Mouse (Mus musculus): Measurements from ENCODE around the gene 9130023H24Rik. TPM values are rescaled to one million over a fixed set of nuclear protein-coding genes. Genes with fewer than 3 reads are reported as not detected.
A peak's percentile ranks its signal among the peaks of the same experiment; 100 is the strongest.

The 9130023H24Rik gene
- polyA plus RNA-seq, 1 experiment, result 2.1 TPM

DNA sequence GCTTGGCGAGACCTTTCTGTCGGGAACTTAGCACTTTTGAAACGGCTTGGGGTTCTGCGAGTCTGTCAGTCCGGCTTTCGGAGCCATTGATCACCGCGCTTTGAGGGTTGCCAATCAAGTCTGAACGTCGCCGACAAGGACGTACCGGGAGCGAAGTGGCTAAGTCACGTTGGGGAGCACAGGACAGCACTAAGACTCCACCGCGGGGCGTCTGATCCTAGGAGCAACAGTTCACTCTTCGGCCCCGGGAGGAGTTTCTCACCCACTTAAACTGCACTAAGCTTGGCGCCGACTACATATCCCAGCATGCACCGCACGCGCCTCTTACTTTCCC lies 271 bp downstream of the 9130023H24Rik start:
- TF ChIP-seq MYOD1 (IDR thresholded peaks at IDR 0.05; ENCODE audit: control insufficient read depth, insufficient read length, low read depth) (no peak), MAX (IDR thresholded peaks at IDR 0.05) (no peak), MYOG (IDR thresholded peaks at IDR 0.05; ENCODE audit: control insufficient read depth, extremely low read depth, insufficient read length) (no peak), CTCF (IDR thresholded peaks at IDR 0.05; ENCODE audit: control insufficient read depth, insufficient read depth, insufficient read length) (no peak), FOSL1 (IDR thresholded peaks at IDR 0.05; ENCODE audit: insufficient read depth, low read length, poor library complexity, severe bottlenecking) (no peak), USF1 (IDR thresholded peaks at IDR 0.05; ENCODE audit: low read depth) (no peak), CEBPB (IDR thresholded peaks at IDR 0.05; ENCODE audit: low read depth) (no peak)
- peaks cover 16% of the 10 kb centered on the region for H3K79me2 ChIP-seq (ENCODE audit: control insufficient read depth, insufficient read depth)
- peak overlapping the region; percentile 62 for H3ac ChIP-seq (ENCODE audit: control insufficient read depth, insufficient read length, low read depth)
- H3K27me3 ChIP-seq (ENCODE audit: control insufficient read depth, insufficient read depth, insufficient read length), result no peaks in the 10 kb centered on the region
- H3K4me3 ChIP-seq (ENCODE audit: insufficient read depth, poor library complexity, severe bottlenecking), result peak overlapping the region; percentile 79
- H3K79me3 ChIP-seq (ENCODE audit: low read depth), result peaks cover 5% of the 10 kb centered on the region
- peaks cover 12% of the 10 kb centered on the region for H3K36me3 ChIP-seq (ENCODE audit: control insufficient read depth, insufficient read depth)

DNA sequence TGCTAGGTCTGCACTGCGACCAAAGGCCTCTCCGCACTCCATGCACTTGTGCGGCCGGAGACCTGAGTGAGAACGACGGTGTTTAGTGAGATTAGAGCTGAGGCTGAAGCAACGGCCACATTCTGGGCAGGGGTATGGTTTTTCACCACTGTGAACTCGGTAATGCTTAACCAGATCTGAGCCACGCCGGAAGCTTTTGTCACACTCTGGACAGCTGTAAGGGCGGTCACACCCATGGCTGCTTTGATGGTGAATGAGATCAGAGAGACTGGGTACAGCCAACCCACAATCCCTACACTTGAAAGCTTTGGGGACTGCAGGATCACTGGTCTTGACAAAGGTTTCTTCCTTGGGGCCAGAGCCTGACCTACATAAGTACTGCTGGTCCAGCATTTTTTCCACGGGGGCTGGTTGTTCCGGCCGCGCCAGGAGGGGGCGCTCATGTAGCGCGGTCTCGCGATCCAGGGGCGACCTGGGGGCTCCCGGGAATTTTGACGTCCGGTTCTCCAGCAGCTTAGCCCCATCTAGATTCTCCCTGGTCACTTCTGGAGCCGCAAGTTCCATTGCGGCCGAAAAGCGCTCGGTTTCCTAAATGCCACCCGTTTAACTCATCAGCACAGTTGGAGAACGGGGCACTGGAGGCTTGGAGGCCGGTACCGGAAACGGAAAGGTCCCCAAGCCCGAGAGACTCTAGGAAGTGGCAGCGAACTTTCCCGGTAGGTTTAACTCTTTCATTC lies 807 bp downstream of the 9130023H24Rik start, which contains the start of gene Armc5:
TSS of gene Armc5 (plus strand) at position 487 of the 737 bp plus-strand sequence.
- Histone ChIP-seq H3K4me3 (ENCODE audit: insufficient read depth, poor library complexity, severe bottlenecking) (peak within 1 kb of the TSS; percentile 79), H3K79me3 (ENCODE audit: low read depth) (peaks cover 5% of the 10 kb centered on the region), H3K27me3 (ENCODE audit: control insufficient read depth, insufficient read depth, insufficient read length) (no peaks in the 10 kb centered on the region), H3ac (ENCODE audit: control insufficient read depth, insufficient read length, low read depth) (peak within 1 kb of the TSS; percentile 92), H3K36me3 (ENCODE audit: control insufficient read depth, insufficient read depth) (peaks cover 12% of the 10 kb centered on the region), H3K79me2 (ENCODE audit: control insufficient read depth, insufficient read depth) (peaks cover 16% of the 10 kb centered on the region)
- peak; percentile 76 for TF ChIP-seq CTCF (IDR thresholded peaks at IDR 0.05; ENCODE audit: control insufficient read depth, insufficient read depth, insufficient read length)
- TF ChIP-seq MAX (IDR thresholded peaks at IDR 0.05), result no peak

- H3K79me3 ChIP-seq (ENCODE audit: low read depth), result peaks cover 5% of the 10 kb centered on the region
- no peak overlapping the region for H3ac ChIP-seq (ENCODE audit: control insufficient read depth, insufficient read length, low read depth)
- H3K27me3 ChIP-seq (ENCODE audit: control insufficient read depth, insufficient read depth, insufficient read length), result no peaks in the 10 kb centered on the region
- H3K79me2 ChIP-seq (ENCODE audit: control insufficient read depth, insufficient read depth), result peaks cover 16% of the 10 kb centered on the region
- peaks cover 12% of the 10 kb centered on the region for H3K36me3 ChIP-seq (ENCODE audit: control insufficient read depth, insufficient read depth)
- H3K4me3 ChIP-seq (ENCODE audit: insufficient read depth, poor library complexity, severe bottlenecking), result no peak overlapping the region
- TF ChIP-seq MYOD1 (IDR thresholded peaks at IDR 0.05; ENCODE audit: control insufficient read depth, insufficient read length, low read depth), result no peak
- TF ChIP-seq CTCF (IDR thresholded peaks at IDR 0.05; ENCODE audit: control insufficient read depth, insufficient read depth, insufficient read length), result no peak
- TF ChIP-seq FOSL1 (IDR thresholded peaks at IDR 0.05; ENCODE audit: insufficient read depth, low read length, poor library complexity, severe bottlenecking), result no peak
- no peak for TF ChIP-seq MAX (IDR thresholded peaks at IDR 0.05)
- no peak for TF ChIP-seq CEBPB (IDR thresholded peaks at IDR 0.05; ENCODE audit: low read depth)
- TF ChIP-seq USF1 (IDR thresholded peaks at IDR 0.05; ENCODE audit: low read depth), result no peak
- TF ChIP-seq MYOG (IDR thresholded peaks at IDR 0.05; ENCODE audit: control insufficient read depth, extremely low read depth, insufficient read length), result no peak
These were observed 1.4 kb downstream of the 9130023H24Rik start for GRCm38 (mm10) chr7:128236426-128236825.

DNA sequence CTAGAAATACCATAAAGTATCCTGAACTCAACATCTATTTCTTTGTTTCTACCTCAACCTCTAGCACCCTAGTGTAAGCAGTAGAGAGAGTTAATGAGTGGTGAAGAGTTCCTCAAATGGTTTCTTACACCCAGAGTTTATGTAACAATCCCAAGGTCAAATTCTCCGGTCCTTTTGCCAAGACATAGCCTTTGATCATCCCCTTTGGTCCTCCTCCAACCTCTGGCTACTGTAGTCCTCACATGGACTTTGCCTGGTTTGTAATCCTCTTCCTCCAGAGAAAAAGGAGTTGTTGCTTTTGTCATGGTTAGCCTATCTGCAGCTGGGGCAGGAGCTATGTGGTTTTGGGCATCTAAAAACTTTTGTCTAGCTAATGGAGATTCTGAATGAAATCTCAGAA lies 2.4 kb downstream of the 9130023H24Rik start:
- H3K36me3 ChIP-seq (ENCODE audit: control insufficient read depth, insufficient read depth), result peaks cover 5% of the 10 kb centered on the region
- H3K4me3 ChIP-seq (ENCODE audit: insufficient read depth, poor library complexity, severe bottlenecking), result no peak overlapping the region
- peaks cover 16% of the 10 kb centered on the region for H3K79me2 ChIP-seq (ENCODE audit: control insufficient read depth, insufficient read depth)
- peaks cover 5% of the 10 kb centered on the region for H3K79me3 ChIP-seq (ENCODE audit: low read depth)
- no peaks in the 10 kb centered on the region for H3K27me3 ChIP-seq (ENCODE audit: control insufficient read depth, insufficient read depth, insufficient read length)
- no peak overlapping the region for H3ac ChIP-seq (ENCODE audit: control insufficient read depth, insufficient read length, low read depth)
- TF ChIP-seq FOSL1 (IDR thresholded peaks at IDR 0.05; ENCODE audit: insufficient read depth, low read length, poor library complexity, severe bottlenecking), result no peak

DNA sequence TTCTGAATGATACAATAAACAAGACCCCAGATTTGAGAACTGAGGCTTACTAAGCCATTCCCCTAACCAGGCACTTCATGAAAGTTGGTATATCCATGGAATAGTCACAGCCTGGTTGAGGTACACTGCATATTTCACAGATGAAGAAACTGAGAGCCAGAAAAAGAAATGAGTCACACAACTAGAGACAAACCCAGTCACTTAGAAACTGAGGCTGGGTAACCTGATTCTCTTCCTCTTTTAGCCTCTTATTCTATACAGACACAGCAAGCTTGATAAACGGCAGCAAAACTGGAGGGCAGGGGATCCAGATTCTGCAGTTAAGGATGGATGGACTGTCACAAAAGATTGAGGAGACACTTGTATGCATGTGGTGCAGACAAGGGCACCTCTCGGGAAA lies 3.0 kb downstream of the 9130023H24Rik start:
- Histone ChIP-seq H3K27me3 (ENCODE audit: control insufficient read depth, insufficient read depth, insufficient read length) (no peaks in the 10 kb centered on the region), H3ac (ENCODE audit: control insufficient read depth, insufficient read length, low read depth) (no peak overlapping the region), H3K79me2 (ENCODE audit: control insufficient read depth, insufficient read depth) (peaks cover 15% of the 10 kb centered on the region), H3K79me3 (ENCODE audit: low read depth) (peaks cover 5% of the 10 kb centered on the region), H3K4me3 (ENCODE audit: insufficient read depth, poor library complexity, severe bottlenecking) (no peak overlapping the region), H3K36me3 (ENCODE audit: control insufficient read depth, insufficient read depth) (peaks cover 5% of the 10 kb centered on the region)
- TF ChIP-seq CEBPB (IDR thresholded peaks at IDR 0.05; ENCODE audit: low read depth) (no peak), MAX (IDR thresholded peaks at IDR 0.05) (no peak), USF1 (IDR thresholded peaks at IDR 0.05; ENCODE audit: low read depth) (no peak), MYOG (IDR thresholded peaks at IDR 0.05; ENCODE audit: control insufficient read depth, extremely low read depth, insufficient read length) (no peak), FOSL1 (IDR thresholded peaks at IDR 0.05; ENCODE audit: insufficient read depth, low read length, poor library complexity, severe bottlenecking) (no peak), MYOD1 (IDR thresholded peaks at IDR 0.05; ENCODE audit: control insufficient read depth, insufficient read length, low read depth) (no peak), CTCF (IDR thresholded peaks at IDR 0.05; ENCODE audit: control insufficient read depth, insufficient read depth, insufficient read length) (no peak)

GRCm38 (mm10) chr7:128231741-128232140 lies 6.1 kb downstream of the 9130023H24Rik start:
- peaks cover 5% of the 10 kb centered on the region for H3K36me3 ChIP-seq (ENCODE audit: control insufficient read depth, insufficient read depth)
- no peak for TF ChIP-seq CTCF (IDR thresholded peaks at IDR 0.05; ENCODE audit: control insufficient read depth, insufficient read depth, insufficient read length)
- TF ChIP-seq USF1 (IDR thresholded peaks at IDR 0.05; ENCODE audit: low read depth), result no peak
- no peak for TF ChIP-seq MYOG (IDR thresholded peaks at IDR 0.05; ENCODE audit: control insufficient read depth, extremely low read depth, insufficient read length)
- TF ChIP-seq CEBPB (IDR thresholded peaks at IDR 0.05; ENCODE audit: low read depth), result no peak
- no peak for TF ChIP-seq MAX (IDR thresholded peaks at IDR 0.05)
- no peak for TF ChIP-seq MYOD1 (IDR thresholded peaks at IDR 0.05; ENCODE audit: control insufficient read depth, insufficient read length, low read depth)
- no peak for TF ChIP-seq FOSL1 (IDR thresholded peaks at IDR 0.05; ENCODE audit: insufficient read depth, low read length, poor library complexity, severe bottlenecking)

More at GRCm38 (mm10) chr7:128231741-128232140, 6.1 kb downstream of the 9130023H24Rik start:
- H3K27me3 ChIP-seq (ENCODE audit: control insufficient read depth, insufficient read depth, insufficient read length), result no peaks in the 10 kb centered on the region
- peaks cover 3% of the 10 kb centered on the region for H3K79me3 ChIP-seq (ENCODE audit: low read depth)
- no peak overlapping the region for H3K4me3 ChIP-seq (ENCODE audit: insufficient read depth, poor library complexity, severe bottlenecking)
- H3K79me2 ChIP-seq (ENCODE audit: control insufficient read depth, insufficient read depth), result peaks cover 3% of the 10 kb centered on the region
- no peak overlapping the region for H3ac ChIP-seq (ENCODE audit: control insufficient read depth, insufficient read length, low read depth)

All from C2C12 (cell line).